Mouse (Mus musculus) heart, postnatal 0 days (tissue): ENCODE measurements around the gene Dock1. TPM values are rescaled to one million over a fixed set of nuclear protein-coding genes. Genes with fewer than 3 reads are reported as not detected.

ENCODE experiments used
- ATAC-seq: fragments of 200-750 bp; cut with Nextera tagmentation; 2 replicates; pipeline ENCODE4 v1.8.0; 2017; ENCODE audit warnings: low read depth, moderate number of reproducible peaks, moderate library complexity; ENCODE audit not compliant: insufficient read depth
- DNase-seq: peaks from one replicate; pipeline ENCODE4 v3.0.0-alpha.2; 2016; ENCODE audit warnings: low spot score
- H3K27ac ChIP-seq: fragments of 300-500 bp; sonication (generic); 2 replicates; pipeline ENCODE4 v1.5.1; 2014; ENCODE audit warnings: low read depth, mild to moderate bottlenecking
- H3K27me3 ChIP-seq: fragments of 300-500 bp; sonication (generic); 2 replicates; pipeline ENCODE4 v1.6.1; 2014; ENCODE audit warnings: low read length, mixed read lengths; ENCODE audit not compliant: control insufficient read depth, insufficient read depth
- H3K36me3 ChIP-seq: fragments of 300-500 bp; sonication (generic); replicated peaks from 2 replicates; pipeline ENCODE4 v1.6.1; 2014; ENCODE audit warnings: low read length, mixed read lengths; ENCODE audit not compliant: control insufficient read depth, insufficient read depth
- H3K4me1 ChIP-seq: fragments of 300-500 bp; sonication (generic); 2 replicates; pipeline ENCODE4 v1.6.1; 2014; ENCODE audit warnings: antibody characterized with exemption; ENCODE audit not compliant: control insufficient read depth, insufficient read depth
- H3K4me2 ChIP-seq: fragments of 300-500 bp; sonication (generic); 2 replicates; pipeline ENCODE4 v1.6.1; 2014; ENCODE audit warnings: low read depth, mild to moderate bottlenecking, low read length, moderate library complexity
- H3K4me3 ChIP-seq: fragments of 300-500 bp; sonication (generic); 2 replicates; pipeline ENCODE4 v1.5.1; 2014; ENCODE audit warnings: low read depth, low read length
- H3K9ac ChIP-seq: fragments of 300-500 bp; sonication (generic); replicated peaks from 2 replicates; pipeline ENCODE4 v1.6.1; 2014; ENCODE audit warnings: low read depth, low read length, mixed read lengths
- H3K9me3 ChIP-seq: fragments of 300-500 bp; sonication (generic); replicated peaks from 2 replicates; pipeline ENCODE4 v1.6.1; 2016; ENCODE audit warnings: low read length; ENCODE audit not compliant: control insufficient read depth
- CTCF ChIP-seq: IDR thresholded peaks from 2 replicates; pipeline ENCODE4 v1.5.1; 2016; ENCODE audit warnings: antibody characterized with exemption, control low read depth, low read depth
- EP300 ChIP-seq: IDR thresholded peaks from 2 replicates; pipeline ENCODE4 v1.6.1; 2016; ENCODE audit warnings: antibody characterized with exemption, low read depth
- WGBS: fragments of 180-500 bp; shearing (Covaris S2); extraction: QIAGEN DNeasy Blood & Tissue Kit; methylation state at CpG from one replicate; pipeline ENCODE4 v1.1.7; 2014; 5-methylcytosine and 5-hydroxymethylcytosine counted together
- polyA plus RNA-seq: library from polyadenylated mRNA; unstranded; fragments of >200 nt; fragmentation: Nextera tagmentation; extraction: Ambion mirVana; gene quantifications from 2 replicates; pipeline ENCODE4 v1.2.1, GENCODE M21; 2015
- total RNA-seq: library from RNA; depleted of rRNA; stranded (reverse); fragments of >200 nt; gene quantifications from 2 replicates; pipeline ENCODE4 v1.2.3, GENCODE M21; 2014; ENCODE audit warnings: low replicate concordance

Gene Dock1
- total and polyA plus RNA-seq, 2 experiments from 2014 or later, result 9.7 to 15.2 TPM

GRCm38 (mm10) chr7:135005964-135006560 is 335.6 kb downstream of the Dock1 start:
- 64% methylated on average over 7 of the region's 7 CpGs for WGBS

GRCm38 (mm10) chr7:135008021-135008420 is 337.6 kb downstream of the Dock1 start:
- WGBS, result 92% methylated on average over 2 of the region's 2 CpGs
- TF ChIP-seq CTCF (no peak), EP300 (no peak)

More at GRCm38 (mm10) chr7:135005964-135006560, 335.6 kb downstream of the Dock1 start:
- Histone ChIP-seq H3K27me3 (no peaks in the 10 kb centered on the region), H3K36me3 (0 out of 2 replicates have a peak, but pooled peaks cover 2% of the 10 kb centered on the region), H3K4me1 (no peaks in the 10 kb centered on the region), H3K27ac (no peak overlapping the region), H3K4me2 (no peak overlapping the region), H3K9ac (no peak overlapping the region), H3K9me3 (no peaks in the 10 kb centered on the region), H3K4me3 (no peak overlapping the region)
- DNase-seq, result no peak
- TF ChIP-seq CTCF (no peak), EP300 (no peak)
- ATAC-seq, result no peak

GRCm38 (mm10) chr7:135010997-135011396 is 340.5 kb downstream of the Dock1 start:
- WGBS, result 91% methylated on average over 2 of the region's 2 CpGs
- Histone ChIP-seq H3K4me3 (no peak overlapping the region), H3K27me3 (no peaks in the 10 kb centered on the region), H3K4me1 (no peaks in the 10 kb centered on the region), H3K27ac (no peak overlapping the region), H3K4me2 (no peak overlapping the region), H3K9ac (no peak overlapping the region), H3K36me3 (no peaks in the 10 kb centered on the region), H3K9me3 (no peaks in the 10 kb centered on the region)
- TF ChIP-seq EP300 (no peak), CTCF (no peak)
- DNase-seq (no peak), ATAC-seq (no peak)

More at GRCm38 (mm10) chr7:135008021-135008420, 337.6 kb downstream of the Dock1 start:
- DNase-seq (no peak), ATAC-seq (no peak)
- Histone ChIP-seq H3K27me3 (no peaks in the 10 kb centered on the region), H3K4me3 (no peak overlapping the region), H3K9ac (no peak overlapping the region), H3K27ac (no peak overlapping the region), H3K4me1 (no peaks in the 10 kb centered on the region), H3K9me3 (no peaks in the 10 kb centered on the region), H3K4me2 (no peak overlapping the region), H3K36me3 (no peaks in the 10 kb centered on the region)

GRCm38 (mm10) chr7:135017531-135017930 is 347.1 kb downstream of the Dock1 start:
- H3K4me2 ChIP-seq, result no peak overlapping the region
- ATAC-seq, result no peak
- 54% methylated on average over 1 of the region's 1 CpGs for WGBS
- no peak for DNase-seq
- H3K4me1 ChIP-seq, result 0 out of 2 replicates have a peak, but pooled peaks cover 4% of the 10 kb centered on the region
- H3K9me3 ChIP-seq, result no peaks in the 10 kb centered on the region
- TF ChIP-seq EP300 (no peak), CTCF (no peak)
- no peak overlapping the region for H3K27ac ChIP-seq
- H3K9ac ChIP-seq, result no peak overlapping the region
- H3K36me3 ChIP-seq, result no peaks in the 10 kb centered on the region
- H3K27me3 ChIP-seq, result no peaks in the 10 kb centered on the region
- no peak overlapping the region for H3K4me3 ChIP-seq

GRCm38 (mm10) chr7:135020762-135021161 is 350.3 kb downstream of the Dock1 start:
- ATAC-seq (no peak), DNase-seq (no peak)
- Histone ChIP-seq H3K9me3 (no peaks in the 10 kb centered on the region), H3K4me3 (no peak overlapping the region), H3K27me3 (no peaks in the 10 kb centered on the region), H3K4me2 (no peak overlapping the region), H3K4me1 (0 out of 2 replicates have a peak, but pooled peaks cover 4% of the 10 kb centered on the region), H3K9ac (no peak overlapping the region), H3K36me3 (no peaks in the 10 kb centered on the region), H3K27ac (no peak overlapping the region)
- 70% methylated on average over 7 of the region's 7 CpGs for WGBS
- TF ChIP-seq CTCF, result no peak
- no peak for TF ChIP-seq EP300
